Mouse (Mus musculus) kidney, adult 9 months (tissue): Measurements from ENCODE around the gene Acsl5.
A peak's percentile ranks its signal among the peaks of the same experiment; 100 is the strongest.

Experiments used
- DNase-seq: peaks from one replicate; pipeline ENCODE4 v3.0.0; 2022

Gene Acsl5

GRCm38 (mm10) chr19:55337066-55337465 lies 85.3 kb downstream of the Acsl5 start:
- no peak for DNase-seq

GRCm38 (mm10) chr19:55337664-55338063 lies 85.9 kb downstream of the Acsl5 start:
- DNase-seq: no peak

GRCm38 (mm10) chr19:55340521-55340920 lies 88.8 kb downstream of the Acsl5 start:
- no peak for DNase-seq

GRCm38 (mm10) chr19:55341377-55341776 lies 89.6 kb downstream of the Acsl5 start:
- DNase-seq: no peak

DNA sequence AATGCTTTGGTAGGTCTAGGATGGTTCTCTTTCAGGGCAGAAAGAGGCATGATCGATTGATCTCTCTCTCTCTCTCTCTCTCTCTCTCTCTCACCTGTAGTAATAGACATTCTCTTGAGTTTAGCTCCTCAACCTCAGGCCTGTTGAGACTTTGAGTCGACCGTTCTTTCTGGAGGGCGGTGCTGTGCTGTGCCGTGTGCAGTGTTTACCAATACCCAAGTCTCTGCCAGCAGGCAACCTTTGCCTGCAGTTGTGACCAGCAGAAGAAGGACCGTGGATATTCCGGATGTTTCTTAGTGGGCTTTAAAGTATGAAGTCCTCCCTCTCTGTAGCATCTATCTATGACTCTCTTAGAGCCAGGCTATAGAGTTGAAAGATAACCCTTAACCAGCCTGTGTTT lies 90.7 kb downstream of the Acsl5 start:
- DNase-seq: no peak

DNA sequence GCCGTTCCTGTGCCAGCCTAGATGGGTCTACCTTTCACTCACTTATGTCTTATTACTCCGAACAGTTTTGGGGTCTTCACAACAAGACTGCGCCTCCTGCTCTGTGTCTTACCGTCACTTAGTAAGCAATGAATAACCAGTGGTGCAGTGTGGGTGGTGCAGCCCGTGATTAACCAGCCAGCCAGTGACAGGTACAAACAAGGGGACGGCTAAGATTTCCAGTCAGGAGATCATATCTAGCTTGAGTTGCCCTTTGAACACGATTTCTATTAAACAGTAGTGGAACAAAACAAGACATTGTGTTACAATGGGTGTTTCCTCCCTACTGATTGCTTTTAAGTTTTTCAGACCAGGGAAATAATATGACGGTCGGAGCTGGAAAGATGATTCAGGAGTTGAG lies 91.5 kb downstream of the Acsl5 start:
- DNase-seq: peak; percentile 45
